Mouse (Mus musculus): ENCODE results near the gene Lrp1. TPM values are rescaled to one million over a fixed set of nuclear protein-coding genes. Genes with fewer than 3 reads are reported as not detected.
"Not testable (repeated sequence)": the region's sequence is repeated elsewhere in the genome, so short reads cannot be mapped to it uniquely, and the experiment has no call there.

Gene Lrp1
- polyA plus RNA-seq, 1 experiment from 2014 or later: 67.1 TPM

GRCm38 (mm10) chr10:127657617-127658016 lies 36.7 kb upstream of the Lrp1 start:
- not testable (repeated sequence) for ATAC-seq (ENCODE audit: low FRiP score); H3K9ac ChIP-seq (ENCODE audit: low read depth, low read length); H3K4me1 ChIP-seq (replicated peaks; ENCODE audit: control insufficient read depth, insufficient read depth, low read length); H3K9me3 ChIP-seq (ENCODE audit: control insufficient read depth, low read length); H3K36me3 ChIP-seq (ENCODE audit: control insufficient read depth, insufficient read depth, low read length); H3K27ac ChIP-seq (ENCODE audit: low read depth, low read length); H3K4me2 ChIP-seq (replicated peaks; ENCODE audit: low read depth, low read length); H3K4me3 ChIP-seq (ENCODE audit: low read depth, low read length); DNase-seq (ENCODE audit: low spot score)
- WGBS: 57% methylated on average over 6 of the region's 6 CpGs
- H3K27me3 ChIP-seq (ENCODE audit: control insufficient read depth, insufficient read depth, low read length): peaks cover 22% of the 10 kb centered on the region

- Histone ChIP-seq H3K9ac (ENCODE audit: low read depth, low read length) (no peak overlapping the region), H3K4me2 (replicated peaks; ENCODE audit: low read depth, low read length) (no peak overlapping the region), H3K27me3 (ENCODE audit: control insufficient read depth, insufficient read depth, low read length) (0 out of 2 replicates have a peak, but pooled peaks cover 1% of the 10 kb centered on the region), H3K9me3 (ENCODE audit: control insufficient read depth, low read length) (no peaks in the 10 kb centered on the region), H3K36me3 (ENCODE audit: control insufficient read depth, insufficient read depth, low read length) (no peaks in the 10 kb centered on the region), H3K27ac (ENCODE audit: low read depth, low read length) (no peak overlapping the region), H3K4me1 (replicated peaks; ENCODE audit: control insufficient read depth, insufficient read depth, low read length) (no peaks in the 10 kb centered on the region), H3K4me3 (ENCODE audit: low read depth, low read length) (no peak overlapping the region)
- 66% methylated on average over 16 of the region's 16 CpGs for WGBS
- DNase-seq (ENCODE audit: low spot score): no peak
- no peak for ATAC-seq (ENCODE audit: low FRiP score)
These were observed 34.1 kb upstream of the Lrp1 start for GRCm38 (mm10) chr10:127654970-127655579.

GRCm38 (mm10) chr10:127652906-127653638 lies 32.1 kb upstream of the Lrp1 start:
- Histone ChIP-seq H3K36me3 (ENCODE audit: control insufficient read depth, insufficient read depth, low read length) (no peaks in the 10 kb centered on the region), H3K4me1 (replicated peaks; ENCODE audit: control insufficient read depth, insufficient read depth, low read length) (no peaks in the 10 kb centered on the region), H3K9me3 (ENCODE audit: control insufficient read depth, low read length) (no peaks in the 10 kb centered on the region), H3K4me3 (ENCODE audit: low read depth, low read length) (no peak overlapping the region), H3K27ac (ENCODE audit: low read depth, low read length) (no peak overlapping the region), H3K4me2 (replicated peaks; ENCODE audit: low read depth, low read length) (no peak overlapping the region), H3K9ac (ENCODE audit: low read depth, low read length) (no peak overlapping the region), H3K27me3 (ENCODE audit: control insufficient read depth, insufficient read depth, low read length) (no peaks in the 10 kb centered on the region)
- WGBS: 54% methylated on average over 21 of the region's 21 CpGs
- DNase-seq (ENCODE audit: low spot score): no peak
- ATAC-seq (ENCODE audit: low FRiP score): no peak

GRCm38 (mm10) chr10:127645791-127646190 lies 24.8 kb upstream of the Lrp1 start:
- H3K4me2 ChIP-seq (replicated peaks; ENCODE audit: low read depth, low read length): no peak overlapping the region
- no peak overlapping the region for H3K9ac ChIP-seq (ENCODE audit: low read depth, low read length)
- no peaks in the 10 kb centered on the region for H3K9me3 ChIP-seq (ENCODE audit: control insufficient read depth, low read length)
- no peak overlapping the region for H3K27ac ChIP-seq (ENCODE audit: low read depth, low read length)
- peaks cover 11% of the 10 kb centered on the region for H3K4me1 ChIP-seq (replicated peaks; ENCODE audit: control insufficient read depth, insufficient read depth, low read length)
- H3K4me3 ChIP-seq (ENCODE audit: low read depth, low read length): no peak overlapping the region
- WGBS: 61% methylated on average over 2 of the region's 2 CpGs
- ATAC-seq (ENCODE audit: low FRiP score) (no peak), DNase-seq (ENCODE audit: low spot score) (no peak)
- peaks cover 21% of the 10 kb centered on the region for H3K27me3 ChIP-seq (ENCODE audit: control insufficient read depth, insufficient read depth, low read length)
- H3K36me3 ChIP-seq (ENCODE audit: control insufficient read depth, insufficient read depth, low read length): no peaks in the 10 kb centered on the region

- H3K4me1 ChIP-seq (replicated peaks; ENCODE audit: control insufficient read depth, insufficient read depth, low read length): peaks cover 11% of the 10 kb centered on the region
- WGBS: under 1% methylated on average over 25 of the region's 25 CpGs
- H3K9ac ChIP-seq (ENCODE audit: low read depth, low read length): peak overlapping the region; percentile 37; the same call in 1 of the 2 replicates
- peaks cover 21% of the 10 kb centered on the region for H3K27me3 ChIP-seq (ENCODE audit: control insufficient read depth, insufficient read depth, low read length)
- H3K27ac ChIP-seq (ENCODE audit: low read depth, low read length): no peak overlapping the region
- peak overlapping the region; percentile 33 for H3K4me2 ChIP-seq (replicated peaks; ENCODE audit: low read depth, low read length)
- no peaks in the 10 kb centered on the region for H3K36me3 ChIP-seq (ENCODE audit: control insufficient read depth, insufficient read depth, low read length)
- H3K4me3 ChIP-seq (ENCODE audit: low read depth, low read length): peak overlapping the region; percentile 24
- ATAC-seq (ENCODE audit: low FRiP score) (0 out of 2 replicates have a peak, but pooled peaks have one; percentile 44), DNase-seq (ENCODE audit: low spot score) (peak; percentile 71)
- H3K9me3 ChIP-seq (ENCODE audit: control insufficient read depth, low read length): no peaks in the 10 kb centered on the region
These were observed 22.7 kb upstream of the Lrp1 start for GRCm38 (mm10) chr10:127643553-127644238.

- peak within 1 kb of the TSS; percentile 33 for H3K4me2 ChIP-seq (replicated peaks; ENCODE audit: low read depth, low read length)
- DNase-seq (ENCODE audit: low spot score): peak; percentile 58
- peak within 1 kb of the TSS; percentile 37 for H3K9ac ChIP-seq (ENCODE audit: low read depth, low read length)
- H3K27me3 ChIP-seq (ENCODE audit: control insufficient read depth, insufficient read depth, low read length): peaks cover 21% of the 10 kb centered on the region
- peak within 1 kb of the TSS; percentile 24 for H3K4me3 ChIP-seq (ENCODE audit: low read depth, low read length)
- 5% methylated on average over 33 of the region's 37 CpGs for WGBS
- peak; percentile 54; the same call in 1 of the 2 replicates for ATAC-seq (ENCODE audit: low FRiP score)
- no peaks in the 10 kb centered on the region for H3K9me3 ChIP-seq (ENCODE audit: control insufficient read depth, low read length)
- peaks cover 11% of the 10 kb centered on the region for H3K4me1 ChIP-seq (replicated peaks; ENCODE audit: control insufficient read depth, insufficient read depth, low read length)
- peak within 1 kb of the TSS; percentile 47; the same call in 1 of the 2 replicates for H3K27ac ChIP-seq (ENCODE audit: low read depth, low read length)
- no peaks in the 10 kb centered on the region for H3K36me3 ChIP-seq (ENCODE audit: control insufficient read depth, insufficient read depth, low read length)
These were observed 22.0 kb upstream of the Lrp1 start, which contains the start of gene Stat6 for GRCm38 (mm10) chr10:127642772-127643552. Gene Stat6, plus strand, starts transcription at chr10:127642986.

GRCm38 (mm10) chr10:127641861-127642771 lies 21.2 kb upstream of the Lrp1 start:
- H3K4me3 ChIP-seq (ENCODE audit: low read depth, low read length): no peak overlapping the region
- peaks cover 11% of the 10 kb centered on the region for H3K4me1 ChIP-seq (replicated peaks; ENCODE audit: control insufficient read depth, insufficient read depth, low read length)
- peak; percentile 90 for DNase-seq (ENCODE audit: low spot score)
- H3K9me3 ChIP-seq (ENCODE audit: control insufficient read depth, low read length): no peaks in the 10 kb centered on the region
- ATAC-seq (ENCODE audit: low FRiP score): peak; percentile 75
- WGBS: 8% methylated on average over 19 of the region's 19 CpGs
- H3K27ac ChIP-seq (ENCODE audit: low read depth, low read length): no peak overlapping the region
- no peaks in the 10 kb centered on the region for H3K36me3 ChIP-seq (ENCODE audit: control insufficient read depth, insufficient read depth, low read length)
- H3K9ac ChIP-seq (ENCODE audit: low read depth, low read length): peak overlapping the region; percentile 37; the same call in 1 of the 2 replicates
- H3K27me3 ChIP-seq (ENCODE audit: control insufficient read depth, insufficient read depth, low read length): peaks cover 21% of the 10 kb centered on the region
- H3K4me2 ChIP-seq (replicated peaks; ENCODE audit: low read depth, low read length): peak overlapping the region; percentile 33
